Mouse (Mus musculus): ENCODE data around the gene Mmp25. TPM values are rescaled to one million over a fixed set of nuclear protein-coding genes. Genes with fewer than 3 reads are reported as not detected.

Mmp25 gene
- 0.42 and 0.75 TPM in 2 replicates for polyA plus RNA-seq (2016; fragmentation: Nextera tagmentation; extraction: Ambion mirVana)

DNA sequence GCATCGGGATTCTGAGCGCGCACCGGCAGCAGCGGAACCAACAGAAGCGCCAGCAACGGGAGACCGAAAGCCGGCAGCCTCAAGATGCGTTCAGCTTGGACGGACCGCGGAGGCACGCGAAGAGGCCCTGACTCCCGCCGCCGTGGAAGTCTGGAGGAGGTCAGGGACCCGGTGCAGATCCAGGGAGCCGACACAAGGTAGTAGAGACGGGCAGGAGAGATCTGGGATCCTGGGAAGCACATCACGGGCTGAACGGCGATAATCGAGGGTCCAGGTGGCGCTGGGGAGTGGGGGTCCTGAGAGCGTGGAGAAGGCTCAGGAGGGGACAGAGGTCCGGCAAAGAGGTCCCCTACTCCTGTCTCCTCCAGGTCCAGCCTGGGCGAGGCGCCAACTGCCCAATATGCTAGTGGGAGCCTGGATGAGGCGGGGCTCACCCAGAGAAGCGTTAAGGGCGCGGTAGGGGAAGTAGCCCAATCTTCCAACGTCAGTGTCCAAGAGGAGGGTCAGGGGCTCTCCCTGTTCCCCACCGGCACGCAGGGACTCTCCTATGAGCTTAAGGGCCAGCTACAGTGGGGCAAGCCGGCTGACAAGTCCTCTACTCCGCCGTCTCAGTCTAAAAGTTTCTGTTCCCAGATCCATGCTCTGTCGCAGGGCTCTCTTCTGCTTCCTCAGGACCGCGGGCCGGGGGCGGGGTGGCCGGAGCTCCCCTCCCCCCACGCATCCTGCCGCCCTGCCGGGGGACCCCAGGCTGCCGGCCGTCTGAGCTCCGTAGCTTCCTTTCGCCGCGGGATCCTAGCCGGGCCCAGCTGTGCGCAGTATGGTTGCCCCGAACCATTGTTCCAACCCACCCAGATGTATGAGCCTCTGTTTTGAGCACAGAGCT lies at the start of gene Mmp25:
TSS of gene Mmp25 (minus strand) at position 665 of the 883 bp plus-strand sequence.
- Histone ChIP-seq H3K9ac (peak within 1 kb of the TSS; percentile 61), H3K4me3 (peak within 1 kb of the TSS; percentile 54), H3K9me3 (replicated peaks) (peaks cover 13% of the 10 kb centered on the region), H3K27ac (ENCODE audit: poor library complexity, severe bottlenecking) (no peak within 1 kb of the TSS), H3K36me3 (no peaks in the 10 kb centered on the region), H3K4me2 (peak within 1 kb of the TSS; percentile 92), H3K4me1 (replicated peaks) (0 out of 2 replicates have a peak, but pooled peaks cover 8% of the 10 kb centered on the region), H3K27me3 (replicated peaks) (peaks cover 20% of the 10 kb centered on the region)
- under 1% methylated on average over 58 of the region's 58 CpGs for WGBS
- peak; percentile 47 for ATAC-seq (ENCODE audit: insufficient number of reproducible peaks, low FRiP score)

DNA sequence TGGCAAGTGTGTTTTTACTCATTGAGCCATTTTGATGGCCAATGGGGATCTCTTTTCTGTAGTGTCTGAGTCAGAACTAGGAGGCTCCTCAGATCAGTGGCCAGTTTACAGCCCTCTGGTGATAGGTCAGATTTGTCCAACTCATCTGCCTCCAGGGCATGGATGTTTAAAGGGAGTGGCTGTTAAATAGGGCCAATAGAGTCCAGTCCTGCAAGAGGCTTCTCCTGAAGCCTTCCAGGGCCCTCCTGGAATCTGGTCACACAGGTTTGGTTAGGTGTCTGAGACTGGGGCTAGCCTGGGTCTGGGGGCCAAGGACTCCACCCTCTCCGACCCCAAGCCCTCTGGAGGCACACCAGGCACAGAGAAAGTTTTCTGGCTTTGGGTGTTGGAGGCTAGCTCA lies 49.4 kb upstream of the Mmp25 start:
- peaks cover 59% of the 10 kb centered on the region for H3K27me3 ChIP-seq (replicated peaks)
- 68% methylated on average over 1 of the region's 1 CpGs for WGBS

DNA sequence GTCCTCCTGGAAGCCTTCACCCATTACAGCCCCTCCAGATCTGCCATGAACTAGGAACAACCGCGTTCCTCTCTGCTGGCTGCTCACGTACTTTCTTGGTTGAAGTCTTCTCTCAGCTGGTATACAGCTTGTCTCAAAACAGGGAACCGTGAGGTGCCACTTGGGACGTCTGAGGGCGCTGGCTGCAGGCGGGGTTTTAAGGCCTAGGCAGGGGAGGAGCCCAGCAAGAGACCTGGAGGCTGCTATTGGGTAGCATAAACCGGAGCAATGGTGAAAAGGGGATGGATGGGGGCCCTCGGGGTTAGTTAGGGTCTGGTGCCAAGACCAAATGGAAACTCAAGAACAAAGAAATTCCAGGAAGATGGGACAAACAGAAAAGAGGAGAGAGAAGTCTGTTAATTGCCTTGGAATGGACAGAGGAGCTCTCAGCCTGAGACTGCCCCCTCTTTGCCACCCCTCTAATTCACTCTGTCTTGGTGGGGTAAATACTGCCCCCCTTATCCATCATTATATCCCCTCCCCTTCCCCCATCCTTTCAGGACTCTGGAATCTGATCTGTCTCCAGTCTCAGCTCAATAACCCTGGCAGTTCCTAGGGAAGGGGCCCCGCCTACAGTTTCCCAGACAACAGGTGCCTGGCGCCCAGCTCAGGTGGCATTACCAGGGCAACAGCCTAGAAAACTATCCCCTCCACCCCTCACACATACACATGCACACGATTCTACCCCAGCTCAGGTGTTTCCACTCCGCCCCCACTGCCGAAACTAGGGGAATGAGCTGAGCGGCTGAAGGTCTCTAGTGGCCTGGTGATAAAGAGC lies 39.0 kb upstream of the Mmp25 start, which contains the start of gene Cldn9:
TSS of gene Cldn9 (minus strand) at position 171 of the 817 bp plus-strand sequence.
- no peak within 1 kb of the TSS for H3K4me2 ChIP-seq
- H3K27me3 ChIP-seq (replicated peaks): peaks cover 66% of the 10 kb centered on the region
- no peak within 1 kb of the TSS for H3K4me3 ChIP-seq
- H3K27ac ChIP-seq (ENCODE audit: poor library complexity, severe bottlenecking): no peak within 1 kb of the TSS
- no peak within 1 kb of the TSS for H3K9ac ChIP-seq
- 25% methylated on average over 15 of the region's 15 CpGs for WGBS
- H3K36me3 ChIP-seq: no peaks in the 10 kb centered on the region
- 0 out of 2 replicates have a peak, but pooled peaks cover 6% of the 10 kb centered on the region for H3K4me1 ChIP-seq (replicated peaks)
- no peak for ATAC-seq (ENCODE audit: insufficient number of reproducible peaks, low FRiP score)
- H3K9me3 ChIP-seq (replicated peaks): no peaks in the 10 kb centered on the region

More for the DNA sequence above, 49.4 kb upstream of the Mmp25 start:
- no peak for ATAC-seq (ENCODE audit: insufficient number of reproducible peaks, low FRiP score)
- H3K4me2 ChIP-seq: no peak overlapping the region
- no peak overlapping the region for H3K27ac ChIP-seq (ENCODE audit: poor library complexity, severe bottlenecking)
- H3K36me3 ChIP-seq: no peaks in the 10 kb centered on the region
- 0 out of 2 replicates have a peak, but pooled peaks cover 3% of the 10 kb centered on the region for H3K4me1 ChIP-seq (replicated peaks)
- no peaks in the 10 kb centered on the region for H3K9me3 ChIP-seq (replicated peaks)
- no peak overlapping the region for H3K4me3 ChIP-seq
- H3K9ac ChIP-seq: no peak overlapping the region

DNA sequence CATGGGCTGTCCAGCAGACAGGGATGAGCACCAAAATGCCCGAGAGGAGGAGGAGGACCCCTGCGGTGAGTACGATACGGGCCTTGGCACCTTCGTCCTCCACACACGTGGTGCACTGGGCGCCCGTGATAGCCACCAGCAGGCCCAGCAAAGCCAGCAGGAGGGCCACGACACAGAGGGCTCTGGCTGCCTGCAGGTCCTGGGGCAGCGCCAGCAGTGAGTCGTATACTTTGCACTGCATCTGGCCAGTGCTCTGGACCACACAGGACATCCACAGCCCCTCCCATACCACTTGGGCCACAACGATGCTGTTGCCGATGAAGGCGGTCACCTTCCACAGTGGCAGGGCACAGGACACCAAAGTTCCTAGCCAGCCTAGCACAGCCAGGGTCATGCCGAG lies 38.1 kb upstream of the Mmp25 start:
- Histone ChIP-seq H3K4me3 (no peak overlapping the region), H3K27me3 (replicated peaks) (peaks cover 74% of the 10 kb centered on the region), H3K4me1 (replicated peaks) (0 out of 2 replicates have a peak, but pooled peaks cover 6% of the 10 kb centered on the region), H3K9me3 (replicated peaks) (no peaks in the 10 kb centered on the region), H3K4me2 (no peak overlapping the region), H3K9ac (no peak overlapping the region), H3K36me3 (no peaks in the 10 kb centered on the region), H3K27ac (ENCODE audit: poor library complexity, severe bottlenecking) (no peak overlapping the region)
- ATAC-seq (ENCODE audit: insufficient number of reproducible peaks, low FRiP score): no peak
- 15% methylated on average over 15 of the region's 15 CpGs for WGBS

DNA sequence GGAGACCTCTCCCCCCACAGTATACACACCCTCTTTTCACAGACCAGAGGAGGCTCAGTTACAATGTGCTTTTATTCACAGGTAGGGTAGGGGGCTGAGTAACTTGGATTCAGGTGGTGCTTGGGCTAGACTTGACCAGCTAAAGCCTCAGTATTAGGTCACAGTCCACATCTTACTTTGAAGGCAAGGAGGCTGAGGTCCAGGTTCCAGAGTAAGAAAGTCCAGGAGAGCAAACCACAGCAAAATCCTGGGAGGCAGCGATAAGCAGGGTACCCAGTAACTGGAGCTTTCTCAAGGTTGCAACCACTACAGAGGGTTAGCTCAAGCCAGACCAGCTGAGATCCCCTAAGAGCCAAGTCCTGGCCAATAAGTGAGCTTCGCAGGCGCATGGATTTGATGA lies 37.5 kb upstream of the Mmp25 start:
- Histone ChIP-seq H3K4me2 (no peak overlapping the region), H3K27me3 (replicated peaks) (peaks cover 76% of the 10 kb centered on the region), H3K9me3 (replicated peaks) (no peaks in the 10 kb centered on the region), H3K9ac (no peak overlapping the region), H3K27ac (ENCODE audit: poor library complexity, severe bottlenecking) (no peak overlapping the region), H3K36me3 (no peaks in the 10 kb centered on the region), H3K4me1 (replicated peaks) (0 out of 2 replicates have a peak, but pooled peaks cover 6% of the 10 kb centered on the region), H3K4me3 (no peak overlapping the region)
- no peak for ATAC-seq (ENCODE audit: insufficient number of reproducible peaks, low FRiP score)
- 51% methylated on average over 3 of the region's 3 CpGs for WGBS

DNA sequence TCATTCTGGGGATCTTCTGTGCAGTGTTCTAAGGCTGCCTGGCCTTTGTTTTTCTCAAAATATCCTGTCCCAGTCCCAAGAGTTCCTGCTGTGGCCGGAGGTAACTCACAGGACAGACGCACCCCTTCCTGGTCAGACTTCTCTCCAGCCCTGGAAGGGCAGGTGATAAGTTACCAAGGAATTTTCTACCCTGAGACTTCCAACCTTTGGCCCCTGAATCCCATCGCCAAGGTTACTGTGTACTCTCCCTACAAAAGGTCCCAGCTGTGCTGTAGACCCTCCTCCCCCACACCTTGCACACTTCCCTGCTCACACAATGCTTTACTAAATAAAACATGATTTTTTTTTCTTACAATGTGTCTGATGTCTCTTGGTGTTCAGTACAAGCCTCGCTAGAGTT lies 37.0 kb upstream of the Mmp25 start:
- 52% methylated on average over 4 of the region's 4 CpGs for WGBS
- Histone ChIP-seq H3K4me1 (replicated peaks) (0 out of 2 replicates have a peak, but pooled peaks cover 6% of the 10 kb centered on the region), H3K4me3 (no peak overlapping the region), H3K27ac (ENCODE audit: poor library complexity, severe bottlenecking) (no peak overlapping the region), H3K36me3 (no peaks in the 10 kb centered on the region), H3K9ac (peak overlapping the region; percentile 37), H3K4me2 (no peak overlapping the region), H3K9me3 (replicated peaks) (no peaks in the 10 kb centered on the region), H3K27me3 (replicated peaks) (peaks cover 76% of the 10 kb centered on the region)
- ATAC-seq (ENCODE audit: insufficient number of reproducible peaks, low FRiP score): no peak

DNA sequence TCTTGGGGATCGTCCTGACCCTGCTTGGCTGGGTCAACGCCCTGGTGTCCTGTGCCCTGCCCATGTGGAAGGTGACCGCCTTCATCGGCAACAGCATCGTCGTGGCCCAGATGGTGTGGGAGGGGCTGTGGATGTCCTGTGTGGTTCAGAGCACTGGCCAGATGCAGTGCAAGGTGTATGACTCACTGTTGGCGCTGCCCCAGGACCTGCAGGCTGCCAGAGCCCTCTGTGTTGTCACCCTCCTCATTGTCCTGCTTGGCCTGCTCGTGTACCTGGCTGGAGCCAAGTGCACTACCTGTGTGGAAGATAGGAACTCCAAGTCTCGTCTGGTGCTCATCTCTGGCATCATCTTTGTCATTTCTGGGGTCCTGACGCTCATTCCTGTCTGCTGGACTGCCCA lies 36.0 kb upstream of the Mmp25 start:
- H3K4me3 ChIP-seq: no peak overlapping the region
- 70% methylated on average over 10 of the region's 10 CpGs for WGBS
- peaks cover 7% of the 10 kb centered on the region; the same call in 1 of the 2 replicates for H3K4me1 ChIP-seq (replicated peaks)
- H3K27ac ChIP-seq (ENCODE audit: poor library complexity, severe bottlenecking): no peak overlapping the region
- no peaks in the 10 kb centered on the region for H3K36me3 ChIP-seq
- H3K9me3 ChIP-seq (replicated peaks): no peaks in the 10 kb centered on the region
- no peak for ATAC-seq (ENCODE audit: insufficient number of reproducible peaks, low FRiP score)
- H3K4me2 ChIP-seq: no peak overlapping the region
- H3K9ac ChIP-seq: no peak overlapping the region
- peaks cover 76% of the 10 kb centered on the region for H3K27me3 ChIP-seq (replicated peaks)

DNA sequence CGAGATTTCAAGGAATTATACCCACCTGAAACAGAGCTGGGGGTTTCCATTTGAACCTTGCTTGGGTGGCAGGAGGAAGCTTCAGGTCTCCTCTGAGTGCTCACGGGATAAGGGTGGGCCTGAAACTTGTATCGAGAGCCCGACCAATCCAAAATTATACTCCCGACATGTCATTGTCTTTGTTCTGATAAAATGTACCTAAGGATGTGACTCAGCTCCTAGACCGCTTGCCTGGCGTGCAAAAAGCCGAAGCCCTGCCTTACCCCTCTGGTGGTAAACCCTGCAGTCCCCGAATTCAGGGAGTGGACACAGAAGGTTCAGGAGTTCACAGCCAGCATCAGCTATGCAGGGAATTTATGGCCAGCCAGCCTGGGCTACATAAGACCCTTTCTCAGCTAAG lies 35.3 kb upstream of the Mmp25 start:
- WGBS: 56% methylated on average over 9 of the region's 9 CpGs
- Histone ChIP-seq H3K9ac (no peak overlapping the region), H3K4me2 (no peak overlapping the region), H3K27me3 (replicated peaks) (peaks cover 72% of the 10 kb centered on the region), H3K4me1 (replicated peaks) (peaks cover 14% of the 10 kb centered on the region), H3K4me3 (no peak overlapping the region), H3K9me3 (replicated peaks) (no peaks in the 10 kb centered on the region), H3K36me3 (peaks cover 3% of the 10 kb centered on the region; the same call in 1 of the 2 replicates), H3K27ac (ENCODE audit: poor library complexity, severe bottlenecking) (no peak overlapping the region)
- no peak for ATAC-seq (ENCODE audit: insufficient number of reproducible peaks, low FRiP score)

DNA sequence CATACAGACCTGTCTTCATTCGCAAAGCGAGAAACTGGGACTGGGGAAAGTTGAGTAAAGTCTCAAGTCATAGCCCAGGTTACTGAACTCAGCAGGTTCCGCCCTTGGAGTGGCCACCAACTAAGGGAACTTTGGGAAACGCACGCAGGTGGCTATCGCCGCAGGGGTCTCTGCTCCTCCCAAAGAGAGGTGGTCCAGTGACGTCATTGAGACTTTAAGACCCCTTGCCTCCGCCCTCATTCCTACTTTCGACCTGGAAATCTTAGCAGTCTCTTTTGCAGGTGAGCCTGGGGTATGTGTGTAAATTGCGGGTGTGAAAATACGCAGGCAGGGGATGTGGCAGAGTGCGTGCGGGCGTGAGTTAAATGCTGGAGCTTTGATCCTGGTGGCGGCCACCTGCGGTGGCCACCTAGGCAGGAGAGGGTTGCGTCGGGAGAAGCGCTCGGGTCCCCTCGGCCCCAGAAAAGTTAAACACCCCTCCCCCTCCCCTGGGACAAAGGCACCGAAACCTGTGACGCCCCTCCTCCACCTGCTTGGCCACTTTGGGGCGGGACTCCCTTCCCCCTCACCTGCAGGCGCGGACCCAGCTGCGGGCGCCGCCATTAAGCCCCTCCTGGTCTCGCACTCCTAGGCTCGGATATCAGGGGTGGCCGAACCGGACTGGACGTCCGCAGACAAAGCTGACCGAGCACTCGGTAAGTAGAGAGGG lies 34.2 kb upstream of the Mmp25 start, which contains the start of gene Cldn6:
TSS of gene Cldn6 (plus strand) at position 123 of the 709 bp plus-strand sequence.
- no peak within 1 kb of the TSS for H3K9ac ChIP-seq
- 2% methylated on average over 38 of the region's 38 CpGs for whole genome bisulfite sequencing
- no peak within 1 kb of the TSS for H3K27ac ChIP-seq (ENCODE audit: poor library complexity, severe bottlenecking)
- H3K27me3 ChIP-seq (replicated peaks): peaks cover 62% of the 10 kb centered on the region
- H3K36me3 ChIP-seq: peaks cover 4% of the 10 kb centered on the region; the same call in 1 of the 2 replicates
- H3K9me3 ChIP-seq (replicated peaks): no peaks in the 10 kb centered on the region
- H3K4me3 ChIP-seq: peak within 1 kb of the TSS; percentile 12
- peaks cover 24% of the 10 kb centered on the region for H3K4me1 ChIP-seq (replicated peaks)
- H3K4me2 ChIP-seq: peak within 1 kb of the TSS; percentile 48
- no peak for ATAC-seq (ENCODE audit: insufficient number of reproducible peaks, low FRiP score)

DNA sequence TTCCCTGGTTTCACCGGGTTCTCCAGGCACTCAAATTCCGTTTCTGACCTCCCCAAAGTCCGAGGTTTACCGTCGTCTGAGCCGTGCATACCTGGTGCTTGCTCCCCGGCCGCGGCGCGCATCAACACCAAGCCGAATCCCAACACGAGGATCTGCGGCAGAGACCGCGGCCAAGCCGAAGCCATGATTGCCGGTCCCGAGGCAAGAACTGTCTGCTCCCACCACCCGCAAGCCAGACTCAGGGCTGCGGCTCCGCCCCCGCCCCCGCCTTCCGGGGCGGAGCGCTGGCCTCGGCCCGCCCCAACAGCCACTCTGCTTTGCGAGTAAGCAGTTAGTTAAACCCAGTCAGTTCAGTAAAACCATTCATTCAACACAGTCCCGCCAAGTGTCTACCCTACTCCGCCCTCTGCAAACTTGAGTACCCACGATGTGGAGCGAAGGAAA lies 32.2 kb upstream of the Mmp25 start, which contains the start of gene Tnfrsf12a:
TSS of gene Tnfrsf12a (minus strand) at position 233 of the 444 bp plus-strand sequence.
- under 1% methylated on average over 34 of the region's 34 CpGs for WGBS
- Histone ChIP-seq H3K4me1 (replicated peaks) (peaks cover 29% of the 10 kb centered on the region), H3K27me3 (replicated peaks) (peaks cover 42% of the 10 kb centered on the region), H3K9ac (peak within 1 kb of the TSS; percentile 86), H3K4me3 (peak within 1 kb of the TSS; percentile 72), H3K9me3 (replicated peaks) (no peaks in the 10 kb centered on the region), H3K36me3 (peaks cover 4% of the 10 kb centered on the region; the same call in 1 of the 2 replicates), H3K27ac (ENCODE audit: poor library complexity, severe bottlenecking) (peak within 1 kb of the TSS; percentile 96), H3K4me2 (peak within 1 kb of the TSS; percentile 88)
- ATAC-seq (ENCODE audit: insufficient number of reproducible peaks, low FRiP score): peak; percentile 55; the same call in 1 of the 2 replicates
